Mouse (Mus musculus) brain, embryonic 14.5 days (tissue): ENCODE results near the gene Dusp6. TPM values are rescaled to one million over a fixed set of nuclear protein-coding genes. Genes with fewer than 3 reads are reported as not detected.

Experiments
- DNase-seq: peaks from one replicate; pipeline ENCODE4 v3.0.0-alpha.2; 2011; ENCODE audit warnings: low read depth
- CTCF ChIP-seq: fragments of 200-500 bp; IDR thresholded peaks from 2 replicates; pipeline ENCODE4 v1.5.1; 2012; ENCODE audit warnings: inconsistent platforms, mild to moderate bottlenecking, moderate library complexity, borderline replicate concordance; ENCODE audit not compliant: insufficient read depth, insufficient read length; ENCODE audit errors: extremely low read depth
- POLR2A ChIP-seq: fragments of 200-500 bp; IDR thresholded peaks from 2 replicates; pipeline ENCODE4 v1.6.1; 2012; ENCODE audit warnings: mild to moderate bottlenecking, inconsistent platforms, borderline replicate concordance; ENCODE audit not compliant: poor library complexity, insufficient read depth, insufficient read length, severe bottlenecking; ENCODE audit errors: extremely low read depth
- polyA plus RNA-seq: library from polyadenylated mRNA; depleted of rRNA; stranded (reverse); fragments of >200 nt; gene quantifications from 2 replicates; pipeline ENCODE4 v1.2.3, GENCODE M21; 2012; rRNA removed

Dusp6 gene
- polyA plus RNA-seq, 1 experiment: 31.8 TPM

DNA sequence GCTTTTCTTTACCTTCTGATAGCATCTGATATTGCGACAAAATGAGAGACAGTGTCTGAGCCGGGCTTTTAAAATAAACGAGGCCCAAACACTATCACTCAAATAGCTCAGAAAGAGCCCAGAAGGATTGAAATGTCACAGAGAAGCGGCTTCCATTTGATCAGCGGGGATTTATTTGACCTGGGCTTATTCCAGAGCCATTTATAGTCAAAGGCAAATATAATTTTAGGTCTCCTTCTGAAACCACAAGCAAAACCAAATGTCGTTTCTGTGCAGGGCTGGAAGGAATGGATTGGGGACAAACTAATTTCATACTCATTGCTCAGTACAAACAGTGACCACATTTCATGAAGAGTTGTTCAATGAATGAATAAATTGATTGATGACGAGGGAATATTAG is 51.3 kb downstream of the Dusp6 start:
- TF ChIP-seq CTCF (no peak), POLR2A (no peak)
- no peak for DNase-seq

DNA sequence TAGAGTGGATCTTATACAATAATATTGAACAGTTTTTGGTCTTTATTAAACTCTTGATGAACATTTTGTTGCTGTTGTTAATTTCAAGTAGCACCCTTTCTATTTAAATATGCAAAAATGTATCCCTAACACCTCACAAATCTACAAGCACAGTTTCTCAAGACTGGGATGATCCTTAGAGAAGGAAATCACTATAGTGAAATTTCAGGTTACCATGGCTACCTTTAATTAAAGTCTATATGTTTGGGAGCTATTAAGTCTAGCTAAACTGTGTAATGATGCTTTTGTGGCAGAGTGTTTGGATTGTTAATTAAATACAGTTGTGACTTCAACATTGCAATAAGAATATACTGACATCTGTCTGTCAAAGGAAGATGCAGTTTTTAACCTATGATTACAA is 54.0 kb downstream of the Dusp6 start:
- no peak for DNase-seq

More for the DNA sequence above, 54.0 kb downstream of the Dusp6 start:
- TF ChIP-seq CTCF (no peak), POLR2A (no peak)

Other genes with a start within 250 kb of the Dusp6 start
- gene Poc1b, start 156.2 kb upstream of the Dusp6 start, polyA plus RNA-seq: 26.7 and 26.8 TPM in 2 replicates
- gene Galnt4, start 155.1 kb upstream of the Dusp6 start, polyA plus RNA-seq: 0.69 and 1.8 TPM in 2 replicates
- not detected in 2 replicates for gene Phxr2, start 136.9 kb upstream of the Dusp6 start, polyA plus RNA-seq